Mouse (Mus musculus) heart, embryonic 15.5 days (tissue): ENCODE measurements around the gene Ccni. TPM values are rescaled to one million over a fixed set of nuclear protein-coding genes. Genes with fewer than 3 reads are reported as not detected.

ENCODE experiments used
- ATAC-seq: fragments of 200-750 bp; cut with Nextera tagmentation; replicated peaks from 2 replicates; pipeline ENCODE4 v1.8.0; 2017; ENCODE audit warnings: low read depth, moderate TSS enrichment; ENCODE audit not compliant: insufficient number of reproducible peaks, insufficient read depth, low FRiP score
- H3K27ac ChIP-seq: fragments of 300-500 bp; sonication (generic); 2 replicates; pipeline ENCODE4 v1.5.1; 2015; ENCODE audit warnings: mild to moderate bottlenecking, inconsistent platforms
- H3K27me3 ChIP-seq: fragments of 300-500 bp; sonication (generic); 2 replicates; pipeline ENCODE4 v1.6.1; 2015; ENCODE audit warnings: inconsistent platforms
- H3K36me3 ChIP-seq: fragments of 300-500 bp; sonication (generic); 2 replicates; pipeline ENCODE4 v1.6.1; 2015; ENCODE audit warnings: mild to moderate bottlenecking, inconsistent platforms
- H3K4me1 ChIP-seq: fragments of 300-500 bp; sonication (generic); replicated peaks from 2 replicates; pipeline ENCODE4 v1.6.1; 2015; ENCODE audit warnings: inconsistent platforms
- H3K4me2 ChIP-seq: fragments of 300-500 bp; sonication (generic); 2 replicates; pipeline ENCODE4 v1.6.1; 2015; ENCODE audit warnings: inconsistent platforms, mild to moderate bottlenecking, moderate library complexity
- H3K4me3 ChIP-seq: fragments of 300-500 bp; sonication (generic); 2 replicates; pipeline ENCODE4 v1.5.1; 2015; ENCODE audit warnings: mild to moderate bottlenecking, inconsistent platforms
- H3K9ac ChIP-seq: fragments of 300-500 bp; sonication (generic); 2 replicates; pipeline ENCODE4 v1.6.1; 2015; ENCODE audit warnings: mild to moderate bottlenecking, inconsistent platforms
- H3K9me3 ChIP-seq: fragments of 300-500 bp; sonication (generic); replicated peaks from 2 replicates; pipeline ENCODE4 v1.6.1; 2016; ENCODE audit warnings: inconsistent platforms
- WGBS: fragments of 180-500 bp; shearing (Covaris S2); methylation state at CpG from one replicate; pipeline ENCODE4 v1.1.7; 2015; ENCODE audit warnings: mixed read lengths; 5-methylcytosine and 5-hydroxymethylcytosine counted together
- polyA plus RNA-seq: library from polyadenylated mRNA; unstranded; fragments of >200 nt; fragmentation: Nextera tagmentation; extraction: Ambion mirVana; gene quantifications from 2 replicates; pipeline ENCODE4 v1.2.1, GENCODE M21; 2015

Ccni gene
- polyA plus RNA-seq, 1 experiment from 2014 or later: 90.3 TPM

GRCm38 (mm10) chr5:93190428-93190827 is 15.9 kb downstream of the Ccni start:
- Histone ChIP-seq H3K36me3 (peaks cover 36% of the 10 kb centered on the region), H3K9ac (no peak overlapping the region), H3K4me3 (no peak overlapping the region), H3K9me3 (no peaks in the 10 kb centered on the region), H3K4me1 (peaks cover 7% of the 10 kb centered on the region; the same call in 1 of the 2 replicates), H3K27me3 (no peaks in the 10 kb centered on the region), H3K4me2 (no peak overlapping the region), H3K27ac (no peak overlapping the region)
- no peak for ATAC-seq
- 91% methylated on average over 5 of the region's 5 CpGs for WGBS

DNA sequence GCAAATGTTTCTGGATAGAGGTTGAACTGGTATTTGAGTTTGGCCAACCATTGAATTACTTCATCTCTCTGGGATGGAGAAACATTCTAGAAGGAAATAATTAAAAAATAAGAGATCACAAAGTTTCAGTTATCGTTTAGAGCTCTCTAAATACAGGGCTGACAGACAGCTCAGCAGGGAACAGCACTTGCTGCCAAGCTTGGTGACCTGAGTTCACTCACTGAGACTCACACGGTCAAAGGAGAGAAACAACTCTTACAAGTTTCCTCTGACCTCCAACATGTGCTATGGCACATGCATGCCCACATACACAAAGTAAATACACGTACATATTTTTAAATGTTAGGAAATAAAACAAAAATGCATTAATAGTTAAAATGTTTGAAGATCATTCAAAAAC is 16.7 kb downstream of the Ccni start:
- Histone ChIP-seq H3K4me1 (peaks cover 7% of the 10 kb centered on the region; the same call in 1 of the 2 replicates), H3K36me3 (peaks cover 40% of the 10 kb centered on the region), H3K27ac (no peak overlapping the region), H3K27me3 (no peaks in the 10 kb centered on the region), H3K9me3 (no peaks in the 10 kb centered on the region), H3K4me2 (no peak overlapping the region), H3K9ac (no peak overlapping the region), H3K4me3 (no peak overlapping the region)
- 66% methylated on average over 3 of the region's 3 CpGs for WGBS
- no peak for ATAC-seq

GRCm38 (mm10) chr5:93184548-93184947 is 21.7 kb downstream of the Ccni start:
- peaks cover 70% of the 10 kb centered on the region for H3K36me3 ChIP-seq
- no peaks in the 10 kb centered on the region for H3K9me3 ChIP-seq
- no peaks in the 10 kb centered on the region for H3K4me1 ChIP-seq
- no peak for ATAC-seq
- no peaks in the 10 kb centered on the region for H3K27me3 ChIP-seq
- H3K9ac ChIP-seq: no peak overlapping the region
- WGBS: 89% methylated on average over 6 of the region's 6 CpGs
- H3K4me3 ChIP-seq: no peak overlapping the region
- H3K4me2 ChIP-seq: no peak overlapping the region
- H3K27ac ChIP-seq: no peak overlapping the region

- 76% methylated on average over 6 of the region's 6 CpGs for WGBS
- H3K36me3 ChIP-seq: peaks cover 70% of the 10 kb centered on the region
- no peaks in the 10 kb centered on the region for H3K27me3 ChIP-seq
- no peak overlapping the region for H3K4me3 ChIP-seq
- no peaks in the 10 kb centered on the region for H3K9me3 ChIP-seq
- no peak overlapping the region for H3K9ac ChIP-seq
- no peak for ATAC-seq
- no peak overlapping the region for H3K4me2 ChIP-seq
- H3K4me1 ChIP-seq: no peaks in the 10 kb centered on the region
- H3K27ac ChIP-seq: no peak overlapping the region
Measured at GRCm38 (mm10) chr5:93183311-93183710, 23.0 kb downstream of the Ccni start.

DNA sequence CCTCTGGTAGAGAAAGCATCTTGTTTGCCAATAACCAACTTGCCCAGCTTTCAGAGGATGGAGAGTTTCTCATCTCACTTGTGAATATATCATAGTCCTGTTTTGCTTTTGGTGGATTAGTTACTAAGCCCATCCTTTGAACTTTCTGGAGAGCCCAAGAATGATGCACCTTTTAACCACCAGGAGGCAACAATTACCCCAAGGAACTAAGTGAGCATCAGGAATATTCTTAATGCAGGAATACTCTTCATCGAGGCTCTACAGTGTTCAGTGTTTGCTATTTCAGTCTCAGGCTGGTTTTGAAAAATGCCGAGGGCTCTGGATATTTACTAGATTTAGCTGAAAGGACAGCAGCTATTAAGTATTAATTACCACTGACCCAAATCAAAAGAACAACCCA is 26.0 kb downstream of the Ccni start:
- peaks cover 40% of the 10 kb centered on the region for H3K36me3 ChIP-seq
- no peaks in the 10 kb centered on the region for H3K27me3 ChIP-seq
- no peak overlapping the region for H3K4me2 ChIP-seq
- no peaks in the 10 kb centered on the region for H3K9me3 ChIP-seq
- no peak overlapping the region for H3K4me3 ChIP-seq
- WGBS: 53% methylated on average over 2 of the region's 2 CpGs
- no peaks in the 10 kb centered on the region for H3K4me1 ChIP-seq
- no peak for ATAC-seq
- no peak overlapping the region for H3K9ac ChIP-seq
- H3K27ac ChIP-seq: no peak overlapping the region

GRCm38 (mm10) chr5:93178616-93179015 is 27.7 kb downstream of the Ccni start:
- Histone ChIP-seq H3K4me3 (no peak overlapping the region), H3K9me3 (no peaks in the 10 kb centered on the region), H3K27ac (no peak overlapping the region), H3K9ac (no peak overlapping the region), H3K27me3 (no peaks in the 10 kb centered on the region), H3K4me1 (no peaks in the 10 kb centered on the region), H3K4me2 (no peak overlapping the region), H3K36me3 (peaks cover 32% of the 10 kb centered on the region)
- WGBS: 74% methylated on average over 6 of the region's 6 CpGs
- no peak for ATAC-seq

DNA sequence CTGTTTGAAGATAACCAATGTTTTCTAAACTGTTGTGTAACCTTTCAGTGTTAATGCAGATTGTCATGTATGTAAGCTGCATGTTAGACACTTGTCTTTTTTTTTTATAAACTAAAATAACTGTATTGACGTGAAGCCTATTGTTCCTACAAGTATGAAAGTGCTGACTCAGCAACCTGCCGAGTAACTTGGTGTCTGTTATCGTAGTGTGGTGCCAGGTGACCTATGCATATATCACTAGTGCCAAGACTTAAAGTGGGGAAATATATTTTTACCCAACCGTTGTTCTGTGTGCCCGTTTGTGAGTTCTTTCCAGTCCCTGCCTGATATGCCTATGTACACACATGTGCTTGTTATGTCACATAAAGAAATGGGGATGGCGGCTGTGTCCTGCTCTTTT is 31.6 kb downstream of the Ccni start:
- no peaks in the 10 kb centered on the region for H3K9me3 ChIP-seq
- no peak overlapping the region for H3K27ac ChIP-seq
- no peak overlapping the region for H3K9ac ChIP-seq
- H3K27me3 ChIP-seq: no peaks in the 10 kb centered on the region
- WGBS: 78% methylated on average over 6 of the region's 6 CpGs
- no peak overlapping the region for H3K4me3 ChIP-seq
- peaks cover 22% of the 10 kb centered on the region for H3K36me3 ChIP-seq
- H3K4me2 ChIP-seq: no peak overlapping the region
- peaks cover 5% of the 10 kb centered on the region for H3K4me1 ChIP-seq
- ATAC-seq: no peak

DNA sequence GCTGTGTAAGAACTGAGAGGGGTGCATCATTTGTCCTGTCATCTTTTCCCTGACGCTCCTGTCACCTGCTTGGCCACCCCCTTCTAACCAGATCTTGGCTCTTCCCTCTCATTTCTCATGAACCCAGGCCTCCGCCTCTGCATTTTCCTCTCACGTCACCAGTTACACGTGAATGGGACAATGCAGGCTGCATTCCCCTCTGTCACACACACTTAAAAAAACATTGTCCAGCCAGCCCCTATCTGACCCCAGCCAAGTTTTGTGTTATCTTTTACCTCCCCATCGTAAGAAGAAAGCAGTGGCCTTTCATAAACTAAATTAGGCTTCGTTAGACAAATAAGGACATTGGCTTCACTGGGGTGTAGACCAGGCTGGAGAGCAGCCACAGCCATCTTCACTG is 33.8 kb downstream of the Ccni start:
- H3K36me3 ChIP-seq: peaks cover 27% of the 10 kb centered on the region
- no peaks in the 10 kb centered on the region for H3K27me3 ChIP-seq
- no peaks in the 10 kb centered on the region for H3K9me3 ChIP-seq
- no peak for ATAC-seq
- H3K4me1 ChIP-seq: peaks cover 5% of the 10 kb centered on the region
- H3K4me3 ChIP-seq: no peak overlapping the region
- no peak overlapping the region; the same call in 1 of the 2 replicates for H3K27ac ChIP-seq
- H3K9ac ChIP-seq: no peak overlapping the region
- no peak overlapping the region for H3K4me2 ChIP-seq
- 37% methylated on average over 6 of the region's 6 CpGs for WGBS

GRCm38 (mm10) chr5:93171420-93171819 is 34.9 kb downstream of the Ccni start:
- no peaks in the 10 kb centered on the region for H3K9me3 ChIP-seq
- 93% methylated on average over 15 of the region's 15 CpGs for WGBS
- H3K27me3 ChIP-seq: no peaks in the 10 kb centered on the region
- no peak overlapping the region for H3K4me3 ChIP-seq
- peaks cover 32% of the 10 kb centered on the region for H3K36me3 ChIP-seq
- H3K4me1 ChIP-seq: peaks cover 5% of the 10 kb centered on the region
- ATAC-seq: no peak
- no peak overlapping the region for H3K4me2 ChIP-seq
- no peak overlapping the region for H3K9ac ChIP-seq
- H3K27ac ChIP-seq: no peak overlapping the region

DNA sequence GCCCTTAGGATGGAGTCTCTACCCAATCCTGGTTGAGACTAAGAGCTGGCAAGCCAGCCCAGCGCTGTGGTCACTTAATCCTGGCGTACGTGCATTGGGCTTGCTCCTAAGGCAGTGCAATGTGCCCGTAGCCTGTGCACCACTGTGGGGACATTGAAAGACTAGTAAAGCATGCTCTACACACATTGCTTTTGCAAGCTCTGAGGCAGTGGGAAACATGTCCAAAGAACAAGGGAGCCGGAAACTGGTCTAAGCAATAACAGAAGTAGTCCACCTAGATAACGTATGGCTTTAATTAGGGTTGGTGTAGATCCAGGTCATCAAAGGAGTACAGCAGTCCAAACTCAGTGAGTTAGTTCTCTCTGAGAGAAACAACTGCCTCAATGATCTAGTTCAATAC is 37.6 kb downstream of the Ccni start:
- H3K27ac ChIP-seq: no peak overlapping the region
- peaks cover 49% of the 10 kb centered on the region for H3K36me3 ChIP-seq
- 81% methylated on average over 6 of the region's 6 CpGs for WGBS
- H3K4me3 ChIP-seq: no peak overlapping the region
- no peaks in the 10 kb centered on the region for H3K27me3 ChIP-seq
- H3K4me1 ChIP-seq: peaks cover 5% of the 10 kb centered on the region
- no peak for ATAC-seq
- H3K9me3 ChIP-seq: no peaks in the 10 kb centered on the region
- H3K4me2 ChIP-seq: no peak overlapping the region
- H3K9ac ChIP-seq: no peak overlapping the region

DNA sequence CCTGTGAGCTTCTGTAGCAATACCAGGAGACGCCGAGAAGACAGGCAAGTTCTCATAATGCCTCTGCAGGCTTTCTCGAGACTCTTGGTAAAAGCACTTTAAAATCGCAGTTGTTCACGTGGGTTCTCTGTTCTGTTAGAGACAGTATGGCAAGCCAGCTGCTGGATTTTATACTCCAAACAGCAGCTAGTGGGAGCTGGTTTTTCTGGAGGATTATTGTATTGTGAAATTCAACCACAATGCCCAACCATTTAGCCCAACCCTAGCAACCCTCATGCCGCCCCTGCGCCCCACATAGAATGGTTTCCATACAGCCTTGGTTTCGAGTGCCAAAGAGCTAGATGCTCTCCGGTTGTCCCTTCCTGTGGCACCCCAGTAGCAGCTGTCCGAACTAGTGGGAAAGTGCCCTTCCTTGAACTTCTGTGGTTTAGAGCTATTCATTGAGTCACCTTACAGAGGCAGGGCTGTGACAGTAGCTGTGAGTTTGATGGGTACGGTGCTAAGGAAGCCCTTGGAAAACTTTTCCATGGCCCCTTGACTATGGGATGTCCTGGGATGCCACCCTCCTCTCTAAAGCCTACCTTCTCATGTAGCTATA is 38.3 kb downstream of the Ccni start:
- no peaks in the 10 kb centered on the region for H3K27me3 ChIP-seq
- ATAC-seq: no peak
- H3K4me2 ChIP-seq: no peak overlapping the region
- no peak overlapping the region for H3K4me3 ChIP-seq
- H3K9ac ChIP-seq: no peak overlapping the region
- H3K4me1 ChIP-seq: peaks cover 5% of the 10 kb centered on the region
- peaks cover 50% of the 10 kb centered on the region for H3K36me3 ChIP-seq
- H3K9me3 ChIP-seq: no peaks in the 10 kb centered on the region
- 91% methylated on average over 11 of the region's 11 CpGs for WGBS
- no peak overlapping the region for H3K27ac ChIP-seq

GRCm38 (mm10) chr5:93163541-93163940 is 42.8 kb downstream of the Ccni start:
- Histone ChIP-seq H3K27ac (no peak overlapping the region), H3K9ac (no peak overlapping the region), H3K27me3 (no peaks in the 10 kb centered on the region), H3K4me1 (no peaks in the 10 kb centered on the region), H3K36me3 (peaks cover 53% of the 10 kb centered on the region), H3K4me2 (no peak overlapping the region), H3K9me3 (no peaks in the 10 kb centered on the region), H3K4me3 (no peak overlapping the region)
- ATAC-seq: no peak
- WGBS: 91% methylated on average over 3 of the region's 3 CpGs
